Mouse (Mus musculus) thymus, adult 18-20 months (tissue): ENCODE data around the gene Cerk.
A peak's percentile ranks its signal among the peaks of the same experiment; 100 is the strongest.
"Not testable (repeated sequence)": the region's sequence is repeated elsewhere in the genome, so short reads cannot be mapped to it uniquely, and the experiment has no call there.

Source experiments
- DNase-seq, 2 experiments: peaks; one replicate each; pipeline ENCODE4 v3.0.0; 2022; ENCODE audit warnings: mixed read lengths in 2 of 2

Gene Cerk

GRCm38 (mm10) chr15:86110361-86111103, 75.4 kb downstream of the Cerk start:
- peak; percentile 35 to 47 for DNase-seq

- no peak for DNase-seq
Observed at GRCm38 (mm10) chr15:86109650-86110211, 76.2 kb downstream of the Cerk start.

- DNase-seq: no peak
Observed at GRCm38 (mm10) chr15:86109245-86109644, 76.7 kb downstream of the Cerk start.

GRCm38 (mm10) chr15:86107831-86108471, 78.0 kb downstream of the Cerk start:
- DNase-seq: no peak

- no peak for DNase-seq
Observed at GRCm38 (mm10) chr15:86105751-86106150, 80.2 kb downstream of the Cerk start.

- no peak for DNase-seq
Observed at GRCm38 (mm10) chr15:86105345-86105697, 80.6 kb downstream of the Cerk start.

GRCm38 (mm10) chr15:86104401-86105344, 81.3 kb downstream of the Cerk start:
- DNase-seq: no peak

- DNase-seq: no peak
Observed at GRCm38 (mm10) chr15:86102308-86102707, 83.6 kb downstream of the Cerk start.

GRCm38 (mm10) chr15:86101585-86101984, 84.4 kb downstream of the Cerk start:
- DNase-seq: no peak

GRCm38 (mm10) chr15:86097871-86098270, 88.1 kb downstream of the Cerk start:
- no peak for DNase-seq

GRCm38 (mm10) chr15:86096604-86097020, 89.3 kb downstream of the Cerk start:
- not testable (repeated sequence) for DNase-seq

- no peak for DNase-seq
Observed at GRCm38 (mm10) chr15:86095722-86096603, 90.0 kb downstream of the Cerk start.

GRCm38 (mm10) chr15:86094324-86095121, 91.4 kb downstream of the Cerk start:
- DNase-seq: peak in 1 of 2 experiments; percentile 25

GRCm38 (mm10) chr15:86093236-86093635, 92.7 kb downstream of the Cerk start:
- no peak for DNase-seq

GRCm38 (mm10) chr15:86091998-86092670, 93.8 kb downstream of the Cerk start:
- DNase-seq: no peak

GRCm38 (mm10) chr15:86091201-86091997, 94.5 kb downstream of the Cerk start:
- DNase-seq: no peak

- no peak for DNase-seq
Observed at GRCm38 (mm10) chr15:86090578-86090977, 95.4 kb downstream of the Cerk start.

GRCm38 (mm10) chr15:86089991-86090529, 95.9 kb downstream of the Cerk start:
- no peak for DNase-seq
